Mouse (Mus musculus): ENCODE results near the gene Srrd. TPM values are rescaled to one million over a fixed set of nuclear protein-coding genes. Genes with fewer than 3 reads are reported as not detected.
"Not testable (repeated sequence)": the region's sequence is repeated elsewhere in the genome, so short reads cannot be mapped to it uniquely, and the experiment has no call there.

Srrd gene
- total RNA-seq, 4 experiments from 2014 or later = 26.1 to 30.5 (median 28.1) TPM

GRCm38 (mm10) chr5:112320379-112320778, 22.5 kb downstream of the Srrd start:
- DNase-seq (ENCODE audit: low spot score in 2 of 2) = no peak

GRCm38 (mm10) chr5:112319343-112319742, 23.5 kb downstream of the Srrd start:
- DNase-seq (ENCODE audit: low spot score in 2 of 2) = not testable (repeated sequence)

- no peak for DNase-seq (ENCODE audit: low spot score in 2 of 2)
These were observed 25.5 kb downstream of the Srrd start for GRCm38 (mm10) chr5:112317328-112317727.

GRCm38 (mm10) chr5:112316468-112316867, 26.4 kb downstream of the Srrd start:
- DNase-seq (ENCODE audit: low spot score in 2 of 2) = no peak

GRCm38 (mm10) chr5:112313222-112313885, 29.5 kb downstream of the Srrd start:
- no peak for DNase-seq (ENCODE audit: low spot score in 2 of 2)

GRCm38 (mm10) chr5:112305842-112306241, 37.0 kb downstream of the Srrd start:
- no peak for DNase-seq (ENCODE audit: low spot score in 2 of 2)

GRCm38 (mm10) chr5:112302310-112302709, 40.5 kb downstream of the Srrd start:
- no peak for DNase-seq (ENCODE audit: low spot score in 2 of 2)

GRCm38 (mm10) chr5:112301694-112302093, 41.1 kb downstream of the Srrd start:
- DNase-seq (ENCODE audit: low spot score in 2 of 2) = no peak

- no peak for DNase-seq (ENCODE audit: low spot score in 2 of 2)
These were observed 42.0 kb downstream of the Srrd start for GRCm38 (mm10) chr5:112300721-112301308.

- DNase-seq (ENCODE audit: low spot score in 2 of 2) = no peak
These were observed 42.7 kb downstream of the Srrd start for GRCm38 (mm10) chr5:112300112-112300511.

- DNase-seq (ENCODE audit: low spot score in 2 of 2) = no peak
These were observed 43.4 kb downstream of the Srrd start for GRCm38 (mm10) chr5:112299399-112299798.

GRCm38 (mm10) chr5:112298226-112298988, 44.4 kb downstream of the Srrd start:
- no peak for DNase-seq (ENCODE audit: low spot score in 2 of 2)

GRCm38 (mm10) chr5:112297257-112297656, 45.6 kb downstream of the Srrd start:
- DNase-seq (ENCODE audit: low spot score in 2 of 2) = no peak

GRCm38 (mm10) chr5:112296404-112297181, 46.2 kb downstream of the Srrd start:
- no peak for DNase-seq (ENCODE audit: low spot score in 2 of 2)

- DNase-seq (ENCODE audit: low spot score in 2 of 2) = no peak
These were observed 47.3 kb downstream of the Srrd start for GRCm38 (mm10) chr5:112295564-112295963.

- no peak for DNase-seq (ENCODE audit: low spot score in 2 of 2)
These were observed 47.7 kb downstream of the Srrd start for GRCm38 (mm10) chr5:112295162-112295561.

- DNase-seq (ENCODE audit: low spot score in 2 of 2) = no peak
These were observed 48.1 kb downstream of the Srrd start for GRCm38 (mm10) chr5:112294696-112295095.

- DNase-seq (ENCODE audit: low spot score in 2 of 2) = no peak
These were observed 49.0 kb downstream of the Srrd start for GRCm38 (mm10) chr5:112293800-112294199.

GRCm38 (mm10) chr5:112292343-112292980, 50.4 kb downstream of the Srrd start:
- no peak for DNase-seq (ENCODE audit: low spot score in 2 of 2)

GRCm38 (mm10) chr5:112291866-112292265, 51.0 kb downstream of the Srrd start:
- DNase-seq (ENCODE audit: low spot score in 2 of 2) = no peak

GRCm38 (mm10) chr5:112290536-112290880, 52.3 kb downstream of the Srrd start:
- DNase-seq (ENCODE audit: low spot score in 2 of 2) = no peak
